9 mouse cellular contexts compared by ENCODE assay signal in the genomic region with DNA sequence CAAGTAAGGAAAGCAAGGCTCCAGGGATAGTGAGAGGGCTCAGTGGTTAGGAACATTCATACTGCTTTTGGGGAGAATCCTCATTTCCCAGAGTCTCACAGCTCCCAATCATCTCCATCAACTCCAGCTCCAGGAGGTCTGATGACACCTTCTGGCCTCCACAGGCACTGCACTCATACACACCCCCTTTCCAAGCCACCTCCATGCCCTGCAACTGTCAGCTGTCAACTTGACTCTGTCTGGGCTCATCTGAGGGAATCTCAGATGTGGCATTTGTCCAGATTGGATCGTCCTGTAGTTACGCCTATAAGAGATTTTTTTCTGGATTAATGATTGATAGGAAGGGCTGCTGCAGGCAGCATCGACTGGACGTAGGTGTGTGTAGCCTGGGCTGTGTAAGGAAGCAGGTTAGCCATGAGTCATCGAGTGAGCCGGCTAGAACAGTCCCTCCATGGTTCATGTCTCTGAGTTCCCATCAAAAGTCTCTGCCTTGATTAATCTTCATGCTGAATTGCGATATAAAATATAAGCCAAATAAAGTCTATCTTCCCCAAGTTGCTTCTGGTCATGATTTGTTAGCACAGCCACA. TPM values are rescaled to one million over a fixed set of nuclear protein-coding genes. Genes with fewer than 3 reads are reported as not detected.
DNase-seq lines count a peak whose midpoint lies in the region; ATAC-seq and TF ChIP-seq lines count a peak whose summit lies in the region.
"Had no signal": no experiment of that assay in that cellular context is flagged by ENCODE, and none has a peak within 500 bp of the region (broad histone marks: within the 10 kb centered on the region; RNA-seq: fewer than 3 reads in every experiment).

No protein-coding gene starts in this region.

- no peak overlapping the region for H3K4me2 ChIP-seq in liver, embryonic 14.5 days (ENCODE audit: low read depth)
- no peak overlapping the region for H3K4me2 ChIP-seq in liver, embryonic 12.5 days
- H3K4me2 ChIP-seq: limb, embryonic 12.5 days had no signal

- H3K4me3 ChIP-seq in liver, embryonic 14.5 days (ENCODE audit: insufficient read depth in 1 of 2, low read depth in 2 of 2, low read length in 2 of 2) = no peak overlapping the region
- no peak overlapping the region for H3K4me3 ChIP-seq in liver, embryonic 12.5 days
- H3K4me3 ChIP-seq in bone marrow, adult 2 months (replicated peaks; ENCODE audit: control insufficient read depth, low read depth, low read length) = no peak overlapping the region
- H3K4me3 ChIP-seq: limb, embryonic 12.5 days had no signal

- WGBS in liver, embryonic 14.5 days (ENCODE audit: insufficient replicate concordance) = 49% methylated on average over 7 of the region's 7 CpGs
- 53% methylated on average over 7 of the region's 7 CpGs for whole genome bisulfite sequencing in liver, embryonic 12.5 days (ENCODE audit: insufficient replicate concordance)
- 74% methylated on average over 7 of the region's 7 CpGs for WGBS in bone marrow, adult 2 months

- no peak overlapping the region for H3K27ac ChIP-seq in liver, embryonic 14.5 days
- no peak overlapping the region for H3K27ac ChIP-seq in liver, embryonic 12.5 days
- H3K27ac ChIP-seq in bone marrow, adult 2 months (ENCODE audit: control insufficient read depth, insufficient read depth, low read depth, low read length, poor library complexity) = no peak overlapping the region
- H3K27ac ChIP-seq: limb, embryonic 12.5 days had no signal

- H3K9ac ChIP-seq in liver, embryonic 14.5 days (replicated peaks) = no peak overlapping the region
- H3K9ac ChIP-seq in liver, embryonic 12.5 days = no peak overlapping the region
- H3K9ac ChIP-seq: limb, embryonic 12.5 days had no signal

- TF ChIP-seq POLR2A in bone marrow, adult 2 months (IDR thresholded peaks at IDR 0.05; ENCODE audit: borderline replicate concordance, control insufficient read depth, low read depth, low read length) = no peak

- no peaks in the 10 kb centered on the region for H3K9me3 ChIP-seq in liver, embryonic 14.5 days (ENCODE audit: control insufficient read depth, low read length)
- H3K9me3 ChIP-seq in liver, embryonic 12.5 days (replicated peaks) = no peaks in the 10 kb centered on the region
- H3K9me3 ChIP-seq: limb, embryonic 12.5 days had no signal

- no peak for ATAC-seq in CD4-positive, CD25-positive, alpha-beta regulatory T cell, adult 4 months
- no peak for ATAC-seq in liver, embryonic 14.5 days (ENCODE audit: insufficient read depth)
- no peak for ATAC-seq in liver, embryonic 12.5 days

- no peak for TF ChIP-seq EP300 in liver, embryonic 14.5 days (IDR thresholded peaks at IDR 0.05; ENCODE audit: low read depth)

- DNase-seq in CD4-positive, CD25-positive, alpha-beta regulatory T cell, adult 2 months (ENCODE audit: low read depth, low spot score) = peak; percentile 8
- DNase-seq in liver, embryonic 14.5 days (ENCODE audit: low read depth in 3 of 3, low spot score in 3 of 3) = no peak
- peak; percentile 32 to 36 for DNase-seq in kidney, postnatal 4 days
- DNase-seq in thymus, postnatal 0 days (ENCODE audit: low spot score) = no peak
- no peak for DNase-seq in left cerebral cortex, adult 9 months (ENCODE audit: low spot score in 2 of 2)

- no peaks in the 10 kb centered on the region for H3K4me1 ChIP-seq in liver, embryonic 14.5 days (replicated peaks; ENCODE audit: control insufficient read depth in 2 of 2, insufficient read depth in 2 of 2, low read length in 1 of 2)
- no peaks in the 10 kb centered on the region for H3K4me1 ChIP-seq in liver, embryonic 12.5 days
- H3K4me1 ChIP-seq in bone marrow, adult 2 months (ENCODE audit: control insufficient read depth, insufficient read depth, low read length) = no peaks in the 10 kb centered on the region

- no peaks in the 10 kb centered on the region for H3K36me3 ChIP-seq in liver, embryonic 14.5 days (replicated peaks; ENCODE audit: control insufficient read depth, insufficient read depth, low read depth)
- H3K36me3 ChIP-seq in liver, embryonic 12.5 days = no peaks in the 10 kb centered on the region
- H3K36me3 ChIP-seq: limb, embryonic 12.5 days had no signal

- no peaks in the 10 kb centered on the region for H3K27me3 ChIP-seq in liver, embryonic 14.5 days (ENCODE audit: control insufficient read depth, insufficient read depth, low read length)
- peaks cover 30% of the 10 kb centered on the region for H3K27me3 ChIP-seq in liver, embryonic 12.5 days (replicated peaks)

- peak; percentile 60 for TF ChIP-seq CTCF in liver, embryonic 14.5 days (IDR thresholded peaks at IDR 0.05; ENCODE audit: low read depth)
- TF ChIP-seq CTCF in bone marrow, adult 2 months (IDR thresholded peaks at IDR 0.05; ENCODE audit: control insufficient read depth, insufficient read depth, low read length) = peak; percentile 37; the same call in 1 of the 2 replicates

RNA-seq across cellular contexts. Expression of a gene that starts 44.1 kb away (rescaled TPM):
- polyA plus RNA-seq in CD4-positive, CD25-positive, alpha-beta regulatory T cell, adult 4 months (2017; shearing (Covaris generic)) = under 1 TPM in 1 of 2 experiments, not detected in 1; 0.19 TPM
- not detected in 2 replicates for polyA plus RNA-seq in liver, embryonic 14.5 days (2012; rRNA removed)
- 0.04 TPM in 1 of 2 replicates, not detected in the other for polyA plus RNA-seq in liver, embryonic 14.5 days (2014; fragmentation: Nextera tagmentation; extraction: Ambion mirVana)
- not detected in 2 replicates for polyA plus RNA-seq in liver, embryonic 12.5 days (2016; fragmentation: Nextera tagmentation; extraction: Ambion mirVana)
- not detected in 2 replicates for polyA plus RNA-seq in bone marrow, adult 2 months (2011; ENCODE audit: insufficient read depth, insufficient read length, low replicate concordance, missing spikeins)
- 0.88 and 1.1 TPM in 2 replicates for polyA plus RNA-seq in thymus, postnatal 0 days (2015; fragmentation: Nextera tagmentation; extraction: Ambion mirVana)

RNA-seq across cellular contexts. Expression of a gene that starts 44.6 kb away (rescaled TPM):
- 10 to 100 TPM in 1 of 2 experiments, 1 to 10 TPM in 1; 8.1 to 13.9 TPM for polyA plus RNA-seq in CD4-positive, CD25-positive, alpha-beta regulatory T cell, adult 4 months (2017; shearing (Covaris generic))
- 1.5 and 1.9 TPM in 2 replicates for polyA plus RNA-seq in liver, embryonic 14.5 days (2012; rRNA removed)
- 1.3 and 1.4 TPM in 2 replicates for polyA plus RNA-seq in liver, embryonic 14.5 days (2014; fragmentation: Nextera tagmentation; extraction: Ambion mirVana)
- polyA plus RNA-seq in liver, embryonic 12.5 days (2016; fragmentation: Nextera tagmentation; extraction: Ambion mirVana) = 2.9 and 3.7 TPM in 2 replicates
- polyA plus RNA-seq in bone marrow, adult 2 months (2011; ENCODE audit: insufficient read depth, insufficient read length, low replicate concordance, missing spikeins) = 2.8 and 4.5 TPM in 2 replicates
- 5.1 and 5.7 TPM in 2 replicates for polyA plus RNA-seq in thymus, postnatal 0 days (2015; fragmentation: Nextera tagmentation; extraction: Ambion mirVana)

Comparison
In these comparisons a context has a peak if more than half of its experiments do, and no peak if none do; other contexts are left out.
1. DNase-seq: peak in CD4-positive, CD25-positive, alpha-beta regulatory T cell, adult 2 months (single experiment) and kidney, postnatal 4 days (2 of 2); none in liver, embryonic 14.5 days (0 of 3), thymus, postnatal 0 days (single experiment) and left cerebral cortex, adult 9 months (0 of 2).